Mouse (Mus musculus): ENCODE results near the gene Fam53b.
A peak's percentile ranks its signal among the peaks of the same experiment; 100 is the strongest.

GRCm38 (mm10) chr7:132748076-132748769 lies 65.5 kb downstream of the Fam53b start:
- peak; percentile 53; the same call in 1 of the 2 replicates for TF ChIP-seq MAX (IDR thresholded peaks at IDR 0.05; ENCODE audit: low read length)
- peak; percentile 55 for TF ChIP-seq EP300 (IDR thresholded peaks at IDR 0.05; ENCODE audit: low read length)
- no peak for TF ChIP-seq ZNF384 (IDR thresholded peaks at IDR 0.05; ENCODE audit: low read depth, low read length)

All from CH12.LX (cell line).